Mouse (Mus musculus) intestine, embryonic 14.5 days (tissue): ENCODE results near the gene Snx4. TPM values are rescaled to one million over a fixed set of nuclear protein-coding genes. Genes with fewer than 3 reads are reported as not detected.

Experiments
- ATAC-seq: fragments of 200-750 bp; cut with Nextera tagmentation; replicated peaks from 2 replicates; pipeline ENCODE4 v1.8.0; 2017; ENCODE audit warnings: low read depth, moderate number of reproducible peaks, moderate TSS enrichment, moderate library complexity; ENCODE audit not compliant: low FRiP score, low TSS enrichment
- DNase-seq: peaks from one replicate; pipeline ENCODE4 v3.0.0-alpha.2; 2018; ENCODE audit warnings: low spot score
- H3K27ac ChIP-seq: fragments of 300-500 bp; sonication (generic); 2 replicates; pipeline ENCODE4 v1.5.1; 2014; ENCODE audit warnings: low read depth, mild to moderate bottlenecking, control low read depth
- H3K27me3 ChIP-seq: fragments of 300-500 bp; sonication (generic); replicated peaks from 2 replicates; pipeline ENCODE4 v1.6.1; 2014; ENCODE audit warnings: low read length, control low read depth; ENCODE audit not compliant: control insufficient read depth, insufficient read depth
- H3K36me3 ChIP-seq: fragments of 300-500 bp; sonication (generic); 2 replicates; pipeline ENCODE4 v1.6.1; 2014; ENCODE audit warnings: low read length, control low read depth; ENCODE audit not compliant: control insufficient read depth, insufficient read depth
- H3K4me1 ChIP-seq: fragments of 300-500 bp; sonication (generic); replicated peaks from 2 replicates; pipeline ENCODE4 v1.6.1; 2014; ENCODE audit warnings: low read length, control low read depth, mixed read lengths; ENCODE audit not compliant: control insufficient read depth, insufficient read depth
- H3K4me2 ChIP-seq: fragments of 300-500 bp; sonication (generic); 2 replicates; pipeline ENCODE4 v1.6.1; 2014; ENCODE audit warnings: low read length
- H3K4me3 ChIP-seq: fragments of 300-500 bp; sonication (generic); 2 replicates; pipeline ENCODE4 v1.5.1; 2014; ENCODE audit warnings: low read depth, low read length, control low read depth, mixed read lengths
- H3K9ac ChIP-seq: fragments of 300-500 bp; sonication (generic); 2 replicates; pipeline ENCODE4 v1.6.1; 2014; ENCODE audit warnings: mild to moderate bottlenecking, low read length
- H3K9me3 ChIP-seq: fragments of 300-500 bp; sonication (generic); 2 replicates; pipeline ENCODE4 v1.6.1; 2016; ENCODE audit warnings: low read length, control low read depth; ENCODE audit not compliant: control insufficient read depth
- WGBS: fragments of 180-500 bp; shearing (Covaris S2); extraction: QIAGEN DNeasy Blood & Tissue Kit; methylation state at CpG from one replicate; pipeline ENCODE4 v1.1.7; 2014; 5-methylcytosine and 5-hydroxymethylcytosine counted together
- polyA plus RNA-seq: library from polyadenylated mRNA; unstranded; fragments of >200 nt; fragmentation: Nextera tagmentation; extraction: Ambion mirVana; gene quantifications from 2 replicates; pipeline ENCODE4 v1.2.1, GENCODE M21; 2014

Gene Snx4
- polyA plus RNA-seq, 1 experiment from 2014 or later, result 78.4 TPM

- no peaks in the 10 kb centered on the region for H3K27me3 ChIP-seq
- no peak for DNase-seq
- no peak overlapping the region for H3K4me2 ChIP-seq
- H3K4me1 ChIP-seq, result peaks cover 15% of the 10 kb centered on the region
- no peak for ATAC-seq
- H3K9me3 ChIP-seq, result no peaks in the 10 kb centered on the region
- H3K4me3 ChIP-seq, result no peak overlapping the region
- H3K36me3 ChIP-seq, result peaks cover 10% of the 10 kb centered on the region; the same call in 1 of the 2 replicates
- WGBS, result 98% methylated on average over 3 of the region's 3 CpGs
- no peak overlapping the region for H3K9ac ChIP-seq
- H3K27ac ChIP-seq, result no peak overlapping the region
These were observed 8.6 kb downstream of the Snx4 start for GRCm38 (mm10) chr16:33259824-33260223.

GRCm38 (mm10) chr16:33260825-33261224, 9.6 kb downstream of the Snx4 start:
- Histone ChIP-seq H3K36me3 (peaks cover 20% of the 10 kb centered on the region), H3K27ac (peak overlapping the region; percentile 43), H3K9ac (no peak overlapping the region), H3K4me3 (no peak overlapping the region), H3K9me3 (no peaks in the 10 kb centered on the region), H3K4me1 (peaks cover 15% of the 10 kb centered on the region), H3K27me3 (no peaks in the 10 kb centered on the region), H3K4me2 (no peak overlapping the region)
- ATAC-seq (no peak), DNase-seq (no peak)
- WGBS, result 61% methylated on average over 8 of the region's 8 CpGs

GRCm38 (mm10) chr16:33261584-33262061, 10.4 kb downstream of the Snx4 start:
- peak overlapping the region; percentile 43 for H3K27ac ChIP-seq
- H3K9me3 ChIP-seq, result no peaks in the 10 kb centered on the region
- no peak overlapping the region for H3K4me3 ChIP-seq
- H3K36me3 ChIP-seq, result peaks cover 28% of the 10 kb centered on the region
- DNase-seq, result no peak
- ATAC-seq, result no peak
- no peak overlapping the region for H3K9ac ChIP-seq
- H3K27me3 ChIP-seq, result no peaks in the 10 kb centered on the region
- 69% methylated on average over 2 of the region's 2 CpGs for WGBS
- H3K4me2 ChIP-seq, result no peak overlapping the region
- peaks cover 15% of the 10 kb centered on the region for H3K4me1 ChIP-seq

GRCm38 (mm10) chr16:33262096-33262495, 10.9 kb downstream of the Snx4 start:
- H3K4me2 ChIP-seq, result no peak overlapping the region
- DNase-seq, result no peak
- H3K9me3 ChIP-seq, result no peaks in the 10 kb centered on the region
- no peaks in the 10 kb centered on the region for H3K27me3 ChIP-seq
- ATAC-seq, result no peak
- H3K9ac ChIP-seq, result no peak overlapping the region
- WGBS, result 70% methylated on average over 1 of the region's 1 CpGs
- no peak overlapping the region for H3K4me3 ChIP-seq
- peaks cover 15% of the 10 kb centered on the region for H3K4me1 ChIP-seq
- H3K27ac ChIP-seq, result no peak overlapping the region
- H3K36me3 ChIP-seq, result peaks cover 32% of the 10 kb centered on the region

- ATAC-seq (no peak), DNase-seq (no peak)
- Histone ChIP-seq H3K4me1 (no peaks in the 10 kb centered on the region), H3K4me2 (no peak overlapping the region), H3K9ac (no peak overlapping the region), H3K36me3 (peaks cover 69% of the 10 kb centered on the region), H3K4me3 (no peak overlapping the region), H3K27ac (no peak overlapping the region), H3K9me3 (no peaks in the 10 kb centered on the region), H3K27me3 (no peaks in the 10 kb centered on the region)
- WGBS, result 95% methylated on average over 9 of the region's 9 CpGs
These were observed 16.5 kb downstream of the Snx4 start for GRCm38 (mm10) chr16:33267616-33268253.

- Histone ChIP-seq H3K4me2 (no peak overlapping the region), H3K27me3 (no peaks in the 10 kb centered on the region), H3K4me1 (no peaks in the 10 kb centered on the region), H3K9ac (no peak overlapping the region), H3K27ac (no peak overlapping the region), H3K4me3 (no peak overlapping the region), H3K36me3 (peaks cover 69% of the 10 kb centered on the region), H3K9me3 (no peaks in the 10 kb centered on the region)
- DNase-seq, result no peak
- WGBS, result 90% methylated on average over 4 of the region's 4 CpGs
- no peak for ATAC-seq
These were observed 20.6 kb downstream of the Snx4 start for GRCm38 (mm10) chr16:33271824-33272223.

- Histone ChIP-seq H3K9me3 (no peaks in the 10 kb centered on the region), H3K4me3 (no peak overlapping the region), H3K27me3 (no peaks in the 10 kb centered on the region), H3K4me2 (no peak overlapping the region), H3K4me1 (no peaks in the 10 kb centered on the region), H3K27ac (no peak overlapping the region), H3K9ac (no peak overlapping the region), H3K36me3 (peaks cover 82% of the 10 kb centered on the region)
- DNase-seq, result no peak
- WGBS, result 86% methylated on average over 1 of the region's 1 CpGs
- no peak for ATAC-seq
These were observed 31.8 kb downstream of the Snx4 start for GRCm38 (mm10) chr16:33283079-33283478.

- H3K27ac ChIP-seq, result no peak overlapping the region
- peaks cover 90% of the 10 kb centered on the region for H3K36me3 ChIP-seq
- peaks cover 6% of the 10 kb centered on the region; the same call in 1 of the 2 replicates for H3K9me3 ChIP-seq
- 85% methylated on average over 9 of the region's 9 CpGs for WGBS
- no peaks in the 10 kb centered on the region for H3K27me3 ChIP-seq
- H3K9ac ChIP-seq, result no peak overlapping the region
- no peak overlapping the region for H3K4me2 ChIP-seq
- DNase-seq, result no peak
- no peak overlapping the region for H3K4me3 ChIP-seq
- H3K4me1 ChIP-seq, result no peaks in the 10 kb centered on the region
- ATAC-seq, result no peak
These were observed 37.3 kb downstream of the Snx4 start for GRCm38 (mm10) chr16:33288536-33288935.

GRCm38 (mm10) chr16:33289981-33290380, 38.7 kb downstream of the Snx4 start:
- Histone ChIP-seq H3K36me3 (peaks cover 98% of the 10 kb centered on the region), H3K27me3 (no peaks in the 10 kb centered on the region), H3K27ac (no peak overlapping the region), H3K4me3 (no peak overlapping the region), H3K9ac (no peak overlapping the region), H3K4me2 (no peak overlapping the region), H3K9me3 (peaks cover 6% of the 10 kb centered on the region; the same call in 1 of the 2 replicates), H3K4me1 (no peaks in the 10 kb centered on the region)
- DNase-seq, result no peak
- ATAC-seq, result no peak
- 82% methylated on average over 7 of the region's 7 CpGs for WGBS
